Mouse (Mus musculus) spleen, postnatal 14 days (tissue): ENCODE data around the gene Dhx9.
"Not testable (repeated sequence)": the region's sequence is repeated elsewhere in the genome, so short reads cannot be mapped to it uniquely, and the experiment has no call there.

Source experiments
- DNase-seq, 2 experiments: peaks; one replicate each; pipeline ENCODE4 v3.0.0; 2021 to 2022; ENCODE audit warnings: low spot score in 2 of 2

The Dhx9 gene

GRCm38 (mm10) chr1:153487500-153487879, at the start of gene Dhx9:
Gene Dhx9 (minus strand): TSS chr1:153487660.
- peak; percentile 98 for DNase-seq

- no peak for DNase-seq
Observed at GRCm38 (mm10) chr1:153535611-153536010, 48.2 kb upstream of the Dhx9 start.

GRCm38 (mm10) chr1:153532896-153533295, 45.4 kb upstream of the Dhx9 start:
- DNase-seq = not testable (repeated sequence)

- DNase-seq = no peak
Observed at GRCm38 (mm10) chr1:153532234-153532841, 44.9 kb upstream of the Dhx9 start.

GRCm38 (mm10) chr1:153531677-153532233, 44.3 kb upstream of the Dhx9 start:
- no peak for DNase-seq

- no peak for DNase-seq
Observed at GRCm38 (mm10) chr1:153522116-153522515, 34.7 kb upstream of the Dhx9 start.

GRCm38 (mm10) chr1:153515368-153515767, 27.9 kb upstream of the Dhx9 start:
- DNase-seq = no peak

- DNase-seq = no peak
Observed at GRCm38 (mm10) chr1:153510330-153511009, 23.0 kb upstream of the Dhx9 start.

- DNase-seq = not testable (repeated sequence)
Observed at GRCm38 (mm10) chr1:153509569-153509968, 22.1 kb upstream of the Dhx9 start.

GRCm38 (mm10) chr1:153509012-153509411, 21.6 kb upstream of the Dhx9 start:
- DNase-seq = no peak

- DNase-seq = no peak
Observed at GRCm38 (mm10) chr1:153506266-153506665, 18.8 kb upstream of the Dhx9 start.

GRCm38 (mm10) chr1:153501644-153502321, 14.3 kb upstream of the Dhx9 start:
- DNase-seq = no peak

- DNase-seq = no peak
Observed at GRCm38 (mm10) chr1:153500030-153500429, 12.6 kb upstream of the Dhx9 start.

GRCm38 (mm10) chr1:153496030-153496429, 8.6 kb upstream of the Dhx9 start:
- no peak for DNase-seq

GRCm38 (mm10) chr1:153493931-153494330, 6.5 kb upstream of the Dhx9 start:
- DNase-seq = no peak

- no peak for DNase-seq
Observed at GRCm38 (mm10) chr1:153493338-153493737, 5.9 kb upstream of the Dhx9 start.

- DNase-seq = no peak
Observed at GRCm38 (mm10) chr1:153491822-153492221, 4.4 kb upstream of the Dhx9 start.

- DNase-seq = no peak
Observed at GRCm38 (mm10) chr1:153491345-153491744, 3.9 kb upstream of the Dhx9 start.

- DNase-seq = no peak
Observed at GRCm38 (mm10) chr1:153489963-153490362, 2.5 kb upstream of the Dhx9 start.

- DNase-seq = no peak
Observed at GRCm38 (mm10) chr1:153489540-153489939, 2.1 kb upstream of the Dhx9 start.

GRCm38 (mm10) chr1:153489132-153489531, 1.7 kb upstream of the Dhx9 start:
- peak; percentile 28 to 59 for DNase-seq

GRCm38 (mm10) chr1:153486767-153487499, 527 bp downstream of the Dhx9 start:
- DNase-seq = peak; percentile 28 to 35
